Mouse (Mus musculus): ENCODE measurements at regions not wholly inside any gene's neighbourhood (a gene's known extent, or its start where the extent isn't known, plus 50 kb on each side); places are given as distances from the start of the nearest gene placed in this dataset.

GRCm38 (mm10) chr12:50765156-50765940 lies 116.5 kb upstream of the Prkd1 start:
- H3K9ac ChIP-seq (replicated peaks), result no peak overlapping the region
- ATAC-seq (replicated peaks), result no peak
- no peak overlapping the region for H3K27ac ChIP-seq (replicated peaks)
- H3K9me3 ChIP-seq, result no peaks in the 10 kb centered on the region
- H3K4me3 ChIP-seq, result no peak overlapping the region
- H3K4me2 ChIP-seq (replicated peaks), result no peak overlapping the region
- H3K36me3 ChIP-seq, result no peaks in the 10 kb centered on the region
- H3K27me3 ChIP-seq, result no peaks in the 10 kb centered on the region
- H3K4me1 ChIP-seq, result 0 out of 2 replicates have a peak, but pooled peaks cover 2% of the 10 kb centered on the region
- 44% methylated on average over 8 of the region's 8 CpGs for WGBS

- Histone ChIP-seq H3K27me3 (no peaks in the 10 kb centered on the region), H3K9me3 (no peaks in the 10 kb centered on the region), H3K27ac (replicated peaks) (no peak overlapping the region), H3K4me1 (0 out of 2 replicates have a peak, but pooled peaks cover 2% of the 10 kb centered on the region), H3K9ac (replicated peaks) (no peak overlapping the region), H3K4me2 (replicated peaks) (no peak overlapping the region), H3K4me3 (no peak overlapping the region), H3K36me3 (no peaks in the 10 kb centered on the region)
- WGBS, result 63% methylated on average over 2 of the region's 2 CpGs
- ATAC-seq (replicated peaks), result no peak
Observed at GRCm38 (mm10) chr12:50764457-50764856, 115.6 kb upstream of the Prkd1 start.

- H3K4me1 ChIP-seq, result no peaks in the 10 kb centered on the region
- no peaks in the 10 kb centered on the region for H3K9me3 ChIP-seq
- ATAC-seq (replicated peaks), result no peak
- peak overlapping the region; percentile 15; the same call in 1 of the 2 replicates for H3K27ac ChIP-seq (replicated peaks)
- H3K4me2 ChIP-seq (replicated peaks), result no peak overlapping the region
- no peaks in the 10 kb centered on the region for H3K27me3 ChIP-seq
- no peaks in the 10 kb centered on the region for H3K36me3 ChIP-seq
- H3K9ac ChIP-seq (replicated peaks), result no peak overlapping the region
- WGBS, result 75% methylated on average over 9 of the region's 9 CpGs
- no peak overlapping the region for H3K4me3 ChIP-seq
Observed at GRCm38 (mm10) chr12:50734135-50734534, 85.2 kb upstream of the Prkd1 start.

GRCm38 (mm10) chr12:50712615-50713014 lies 63.7 kb upstream of the Prkd1 start:
- peak; percentile 46; the same call in 1 of the 2 replicates for ATAC-seq (replicated peaks)
- Histone ChIP-seq H3K27me3 (no peaks in the 10 kb centered on the region), H3K9ac (replicated peaks) (no peak overlapping the region), H3K27ac (replicated peaks) (peak overlapping the region; percentile 11; the same call in 1 of the 2 replicates), H3K4me3 (no peak overlapping the region), H3K9me3 (no peaks in the 10 kb centered on the region), H3K36me3 (no peaks in the 10 kb centered on the region), H3K4me1 (peaks cover 12% of the 10 kb centered on the region), H3K4me2 (replicated peaks) (no peak overlapping the region)
- WGBS, result 24% methylated on average over 5 of the region's 5 CpGs

GRCm38 (mm10) chr12:50709000-50709788 lies 60.3 kb upstream of the Prkd1 start:
- WGBS, result 55% methylated on average over 6 of the region's 6 CpGs
- no peak overlapping the region for H3K9ac ChIP-seq (replicated peaks)
- H3K27ac ChIP-seq (replicated peaks), result peak overlapping the region; percentile 63
- peaks cover 12% of the 10 kb centered on the region for H3K4me1 ChIP-seq
- peak; percentile 56 for ATAC-seq (replicated peaks)
- H3K36me3 ChIP-seq, result no peaks in the 10 kb centered on the region
- H3K4me2 ChIP-seq (replicated peaks), result no peak overlapping the region
- H3K4me3 ChIP-seq, result no peak overlapping the region
- H3K9me3 ChIP-seq, result no peaks in the 10 kb centered on the region
- H3K27me3 ChIP-seq, result no peaks in the 10 kb centered on the region

- Histone ChIP-seq H3K4me1 (no peaks in the 10 kb centered on the region), H3K36me3 (no peaks in the 10 kb centered on the region), H3K9me3 (no peaks in the 10 kb centered on the region), H3K27ac (replicated peaks) (no peak overlapping the region), H3K4me2 (replicated peaks) (no peak overlapping the region), H3K4me3 (no peak overlapping the region), H3K9ac (replicated peaks) (no peak overlapping the region), H3K27me3 (no peaks in the 10 kb centered on the region)
- ATAC-seq (replicated peaks), result 0 out of 2 replicates have a peak, but pooled peaks have one; percentile 48
- WGBS, result 41% methylated on average over 5 of the region's 5 CpGs
Observed at GRCm38 (mm10) chr12:50698613-50699442, 49.9 kb upstream of the Prkd1 start.

Measured in forebrain, embryonic 15.5 days (tissue).